In genomic region chr7:108944002-108944401, GRCm38 (mm10) we compare ENCODE assay signal across 9 mouse cellular contexts. TPM values are rescaled to one million over a fixed set of nuclear protein-coding genes. Genes with fewer than 3 reads are reported as not detected.
DNase-seq lines count a peak whose midpoint lies in the region; ATAC-seq and TF ChIP-seq lines count a peak whose summit lies in the region.
"Had no signal": no experiment of that assay in that cellular context is flagged by ENCODE, and none has a peak within 500 bp of the region (broad histone marks: within the 10 kb centered on the region; RNA-seq: fewer than 3 reads in every experiment).

No protein-coding gene starts in this region.

- 0 out of 2 replicates have a peak, but pooled peaks cover 3% of the 10 kb centered on the region for H3K27me3 ChIP-seq in hindbrain, embryonic 13.5 days
- H3K27me3 ChIP-seq in liver, embryonic 13.5 days, result peaks cover 5% of the 10 kb centered on the region

- no peak overlapping the region for H3K27ac ChIP-seq in layer of hippocampus, adult 2 months
- no peak overlapping the region for H3K27ac ChIP-seq in hindbrain, embryonic 13.5 days
- H3K27ac ChIP-seq in liver, embryonic 13.5 days, result no peak overlapping the region
- H3K27ac ChIP-seq: lung, embryonic 15.5 days had no signal

- TF ChIP-seq CTCF in layer of hippocampus, adult 2 months (conservative IDR thresholded peaks at IDR 0.05), result peak; percentile 88

- peak; percentile 63 to 67 for DNase-seq in layer of hippocampus, adult 2 months (ENCODE audit: low spot score in 2 of 2)
- no peak for DNase-seq in layer of hippocampus, adult 9-11 months
- DNase-seq in MN1 (ENCODE audit: low spot score), result peak; percentile 73
- DNase-seq in cerebellum, postnatal 36 days, result peak; percentile 34 to 67
- peak; percentile 25 for DNase-seq in liver, embryonic 13.5 days
- DNase-seq in neural tube, embryonic 10.5 days (ENCODE audit: extremely low spot score, low spot score), result peak; percentile 48
- no peak for DNase-seq in yolk sac, embryonic 10.5 days (ENCODE audit: low spot score)

- no peak overlapping the region for H3K4me2 ChIP-seq in hindbrain, embryonic 13.5 days
- no peak overlapping the region for H3K4me2 ChIP-seq in liver, embryonic 13.5 days
- H3K4me2 ChIP-seq: lung, embryonic 15.5 days had no signal

- peak; percentile 74 for ATAC-seq in hindbrain, embryonic 13.5 days (ENCODE audit: low FRiP score)
- ATAC-seq in liver, embryonic 13.5 days (ENCODE audit: low read depth), result peak; percentile 71

- H3K4me3 ChIP-seq in layer of hippocampus, adult 2 months, result no peak overlapping the region
- no peak overlapping the region for H3K4me3 ChIP-seq in hindbrain, embryonic 13.5 days
- H3K4me3 ChIP-seq in liver, embryonic 13.5 days (replicated peaks), result no peak overlapping the region
- H3K4me3 ChIP-seq: lung, embryonic 15.5 days had no signal

- WGBS in hindbrain, embryonic 13.5 days, result 5% methylated on average over 2 of the region's 2 CpGs
- WGBS in liver, embryonic 13.5 days (ENCODE audit: insufficient replicate concordance), result 4% methylated on average over 2 of the region's 2 CpGs

- H3K9me3 ChIP-seq in hindbrain, embryonic 13.5 days, result no peaks in the 10 kb centered on the region
- H3K9me3 ChIP-seq in liver, embryonic 13.5 days (replicated peaks), result no peaks in the 10 kb centered on the region
- H3K9me3 ChIP-seq: lung, embryonic 15.5 days had no signal

- H3K4me1 ChIP-seq in hindbrain, embryonic 13.5 days (replicated peaks), result no peaks in the 10 kb centered on the region
- no peaks in the 10 kb centered on the region for H3K4me1 ChIP-seq in liver, embryonic 13.5 days (replicated peaks)
- H3K4me1 ChIP-seq: lung, embryonic 15.5 days had no signal

- peaks cover 63% of the 10 kb centered on the region for H3K36me3 ChIP-seq in hindbrain, embryonic 13.5 days
- H3K36me3 ChIP-seq in liver, embryonic 13.5 days, result peaks cover 63% of the 10 kb centered on the region

- H3K9ac ChIP-seq in hindbrain, embryonic 13.5 days, result no peak overlapping the region
- no peak overlapping the region for H3K9ac ChIP-seq in liver, embryonic 13.5 days
- H3K9ac ChIP-seq: lung, embryonic 15.5 days had no signal

RNA-seq across cellular contexts. Expression of gene Tub, which starts 6.1 kb away (rescaled TPM):
- 100 to 1,000 TPM; 179 to 198 TPM for total RNA-seq in layer of hippocampus, adult 2 months (2021)
- polyA plus RNA-seq in hindbrain, embryonic 13.5 days (2015; fragmentation: Nextera tagmentation; extraction: Ambion mirVana), result 41.3 and 42.7 TPM in 2 replicates
- 0.06 and 0.07 TPM in 2 replicates for polyA plus RNA-seq in liver, embryonic 13.5 days (2015; fragmentation: Nextera tagmentation; extraction: Ambion mirVana)

RNA-seq across cellular contexts. Expression of gene Eif3f, which starts 9.8 kb away (rescaled TPM):
- 100 to 1,000 TPM in 1 of 2 experiments, 10 to 100 TPM in 1; 95.6 to 101 TPM for total RNA-seq in layer of hippocampus, adult 2 months (2021)
- polyA plus RNA-seq in hindbrain, embryonic 13.5 days (2015; fragmentation: Nextera tagmentation; extraction: Ambion mirVana), result 78.4 and 80.6 TPM in 2 replicates
- polyA plus RNA-seq in liver, embryonic 13.5 days (2015; fragmentation: Nextera tagmentation; extraction: Ambion mirVana), result 40.6 and 48.6 TPM in 2 replicates

RNA-seq across cellular contexts. Expression of gene Nlrp10, which starts 14.0 kb away (rescaled TPM):
- under 1 TPM; 0.27 to 0.28 TPM for total RNA-seq in layer of hippocampus, adult 2 months (2021)
- 0.04 TPM in 1 of 2 replicates, not detected in the other for polyA plus RNA-seq in hindbrain, embryonic 13.5 days (2015; fragmentation: Nextera tagmentation; extraction: Ambion mirVana)
- polyA plus RNA-seq in liver, embryonic 13.5 days (2015; fragmentation: Nextera tagmentation; extraction: Ambion mirVana), result 0.02 and 0.07 TPM in 2 replicates

RNA-seq across cellular contexts. Expression of gene Olfr519, which starts 49.8 kb away (rescaled TPM):
- not detected for total RNA-seq in layer of hippocampus, adult 2 months (2021)
- not detected in 2 replicates for polyA plus RNA-seq in hindbrain, embryonic 13.5 days (2015; fragmentation: Nextera tagmentation; extraction: Ambion mirVana)
- not detected in 2 replicates for polyA plus RNA-seq in liver, embryonic 13.5 days (2015; fragmentation: Nextera tagmentation; extraction: Ambion mirVana)
- polyA plus RNA-seq: lung, embryonic 15.5 days had no signal

RNA-seq across cellular contexts. Expression of gene Olfr518, which starts 59.2 kb away (rescaled TPM):
- not detected for total RNA-seq in layer of hippocampus, adult 2 months (2021)
- not detected in 2 replicates for polyA plus RNA-seq in hindbrain, embryonic 13.5 days (2015; fragmentation: Nextera tagmentation; extraction: Ambion mirVana)
- not detected in 2 replicates for polyA plus RNA-seq in liver, embryonic 13.5 days (2015; fragmentation: Nextera tagmentation; extraction: Ambion mirVana)
- polyA plus RNA-seq: lung, embryonic 15.5 days had no signal

Comparison
In these comparisons a context has a peak if more than half of its experiments do, and no peak if none do; other contexts are left out.
1. DNase-seq: peak in layer of hippocampus, adult 2 months (2 of 2), MN1 (single experiment), cerebellum, postnatal 36 days (2 of 2), liver, embryonic 13.5 days (single experiment) and neural tube, embryonic 10.5 days (single experiment); none in layer of hippocampus, adult 9-11 months (single experiment) and yolk sac, embryonic 10.5 days (single experiment).
2. RNA of gene Tub, which starts 6.1 kb away (polyA plus RNA-seq): 41.3 to 42.7 TPM in hindbrain, embryonic 13.5 days; 0.06 to 0.07 TPM in liver, embryonic 13.5 days; every median in the first group is over 10 times any median in the second.